9 mouse cellular contexts compared by ENCODE assay signal in genomic region chr17:29356882-29357281, GRCm38 (mm10). TPM values are rescaled to one million over a fixed set of nuclear protein-coding genes. Genes with fewer than 3 reads are reported as not detected.
A peak's percentile ranks its signal among the peaks of the same experiment; 100 is the strongest.
DNase-seq lines count a peak whose midpoint lies in the region; ATAC-seq lines count a peak whose summit lies in the region.
"Had no signal": no experiment of that assay in that cellular context is flagged by ENCODE, and none has a peak within 500 bp of the region (broad histone marks: within the 10 kb centered on the region; RNA-seq: fewer than 3 reads in every experiment).

No protein-coding gene starts in this region.

- H3K27me3 ChIP-seq in heart, embryonic 15.5 days = no peaks in the 10 kb centered on the region
- H3K27me3 ChIP-seq in hindbrain, embryonic 14.5 days (ENCODE audit: control insufficient read depth, insufficient read depth, low read length) = no peaks in the 10 kb centered on the region
- 0 out of 2 replicates have a peak, but pooled peaks cover 1% of the 10 kb centered on the region for H3K27me3 ChIP-seq in midbrain, embryonic 13.5 days

- ATAC-seq in heart, embryonic 15.5 days (replicated peaks; ENCODE audit: insufficient number of reproducible peaks, insufficient read depth, low FRiP score, low read depth) = 0 out of 2 replicates have a peak, but pooled peaks have one; percentile 3
- peak; percentile 43 for ATAC-seq in hindbrain, embryonic 14.5 days (ENCODE audit: low FRiP score)
- ATAC-seq in midbrain, embryonic 13.5 days = peak; percentile 78

- H3K4me1 ChIP-seq in heart, embryonic 15.5 days (replicated peaks) = peaks cover 39% of the 10 kb centered on the region
- H3K4me1 ChIP-seq in brown adipose tissue, adult 24 weeks (ENCODE audit: control insufficient read depth, insufficient read depth, insufficient read length, low read length) = peaks cover 11% of the 10 kb centered on the region
- H3K4me1 ChIP-seq in hindbrain, embryonic 14.5 days (replicated peaks; ENCODE audit: control insufficient read depth, insufficient read depth, low read length) = peaks cover 29% of the 10 kb centered on the region
- peaks cover 40% of the 10 kb centered on the region for H3K4me1 ChIP-seq in midbrain, embryonic 13.5 days (replicated peaks)

- no peak for DNase-seq in heart, postnatal 25 days (ENCODE audit: low spot score)
- DNase-seq in hindbrain, embryonic 14.5 days (ENCODE audit: low spot score) = no peak
- no peak for DNase-seq in adrenal gland, adult 2 months
- no peak for DNase-seq in ovary, adult 18-20 months (ENCODE audit: low spot score)
- DNase-seq in right cerebral cortex, postnatal 10 days (ENCODE audit: low spot score in 2 of 2) = no peak
- DNase-seq: right cerebral cortex, postnatal 25 days had no signal

- H3K9ac ChIP-seq in heart, embryonic 15.5 days = peak overlapping the region; percentile 53
- H3K9ac ChIP-seq in hindbrain, embryonic 14.5 days = peak overlapping the region; percentile 63
- peak overlapping the region; percentile 69 for H3K9ac ChIP-seq in midbrain, embryonic 13.5 days (replicated peaks)

- H3K27ac ChIP-seq in heart, embryonic 15.5 days = peak overlapping the region; percentile 98
- peak overlapping the region; percentile 87; the same call in 1 of the 2 replicates for H3K27ac ChIP-seq in brown adipose tissue, adult 24 weeks (replicated peaks; ENCODE audit: low read depth, low read length)
- peak overlapping the region; percentile 96 for H3K27ac ChIP-seq in hindbrain, embryonic 14.5 days
- H3K27ac ChIP-seq in midbrain, embryonic 13.5 days = peak overlapping the region; percentile 99

- intact Hi-C loops in heart, postnatal 25 days (cut with DNase I) = no loop called here

- H3K36me3 ChIP-seq in heart, embryonic 15.5 days = no peaks in the 10 kb centered on the region
- no peaks in the 10 kb centered on the region for H3K36me3 ChIP-seq in hindbrain, embryonic 14.5 days (replicated peaks; ENCODE audit: control insufficient read depth, insufficient read depth)
- no peaks in the 10 kb centered on the region for H3K36me3 ChIP-seq in midbrain, embryonic 13.5 days

- peak overlapping the region; percentile 44 for H3K4me3 ChIP-seq in heart, embryonic 15.5 days
- peak overlapping the region; percentile 47 for H3K4me3 ChIP-seq in brown adipose tissue, adult 24 weeks (ENCODE audit: insufficient read depth, low read depth, low read length)
- H3K4me3 ChIP-seq in hindbrain, embryonic 14.5 days (replicated peaks; ENCODE audit: low read length) = peak overlapping the region; percentile 29
- H3K4me3 ChIP-seq in midbrain, embryonic 13.5 days (replicated peaks) = peak overlapping the region; percentile 38

- peak overlapping the region; percentile 70 for H3K4me2 ChIP-seq in heart, embryonic 15.5 days
- H3K4me2 ChIP-seq in hindbrain, embryonic 14.5 days (replicated peaks) = peak overlapping the region; percentile 73
- H3K4me2 ChIP-seq in midbrain, embryonic 13.5 days (replicated peaks) = peak overlapping the region; percentile 63

- H3K9me3 ChIP-seq in heart, embryonic 15.5 days (replicated peaks) = no peaks in the 10 kb centered on the region
- no peaks in the 10 kb centered on the region for H3K9me3 ChIP-seq in hindbrain, embryonic 14.5 days (ENCODE audit: control insufficient read depth, low read length)
- H3K9me3 ChIP-seq in midbrain, embryonic 13.5 days = no peaks in the 10 kb centered on the region

- 17% methylated on average over 9 of the region's 9 CpGs for WGBS in heart, embryonic 15.5 days
- 2% methylated on average over 9 of the region's 9 CpGs for WGBS in hindbrain, embryonic 14.5 days
- WGBS in midbrain, embryonic 13.5 days = under 1% methylated on average over 9 of the region's 9 CpGs

RNA-seq across cellular contexts. Expression of gene Fgd2, which starts 3.8 kb away (rescaled TPM):
- 3.0 and 7.0 TPM in 2 replicates for polyA plus RNA-seq in heart, embryonic 15.5 days (2015; fragmentation: Nextera tagmentation; extraction: Ambion mirVana)
- total RNA-seq in heart, postnatal 25 days (2021) = 1 to 10 TPM; 1.8 to 2.7 TPM
- 2.1 and 3.4 TPM in 2 replicates for polyA plus RNA-seq in brown adipose tissue, adult 24 weeks (2012; ENCODE audit: insufficient read depth, insufficient read length, missing spikeins)
- 3.8 and 4.9 TPM in 2 replicates for polyA plus RNA-seq in hindbrain, embryonic 14.5 days (2014; fragmentation: Nextera tagmentation; extraction: Ambion mirVana)
- polyA plus RNA-seq in midbrain, embryonic 13.5 days (2015; fragmentation: Nextera tagmentation; extraction: Ambion mirVana) = 3.2 and 3.3 TPM in 2 replicates
- 1 to 10 TPM; 2.6 to 3.4 TPM for total RNA-seq in adrenal gland, adult 2 months (2021)
- 10.0 and 17.2 TPM in 2 replicates for polyA plus RNA-seq in adrenal gland, adult 2 months (2012; rRNA removed)

RNA-seq across cellular contexts. Expression of gene Mtch1, which starts 9.1 kb away (rescaled TPM):
- polyA plus RNA-seq in heart, embryonic 15.5 days (2015; fragmentation: Nextera tagmentation; extraction: Ambion mirVana) = 224 and 299 TPM in 2 replicates
- 100 to 1,000 TPM; 220 TPM for total RNA-seq in heart, postnatal 25 days (2021)
- 261 and 305 TPM in 2 replicates for polyA plus RNA-seq in brown adipose tissue, adult 24 weeks (2012; ENCODE audit: insufficient read depth, insufficient read length, missing spikeins)
- 530 and 564 TPM in 2 replicates for polyA plus RNA-seq in hindbrain, embryonic 14.5 days (2014; fragmentation: Nextera tagmentation; extraction: Ambion mirVana)
- polyA plus RNA-seq in midbrain, embryonic 13.5 days (2015; fragmentation: Nextera tagmentation; extraction: Ambion mirVana) = 398 and 461 TPM in 2 replicates
- 100 to 1,000 TPM; 220 to 280 TPM for total RNA-seq in adrenal gland, adult 2 months (2021)
- 331 and 392 TPM in 2 replicates for polyA plus RNA-seq in adrenal gland, adult 2 months (2012; rRNA removed)

RNA-seq across cellular contexts. Expression of gene Pi16, which starts 39.4 kb away (rescaled TPM):
- polyA plus RNA-seq in heart, embryonic 15.5 days (2015; fragmentation: Nextera tagmentation; extraction: Ambion mirVana) = 4.3 and 5.8 TPM in 2 replicates
- total RNA-seq in heart, postnatal 25 days (2021) = 10 to 100 TPM; 32.6 to 45.8 TPM
- 32.6 and 73.5 TPM in 2 replicates for polyA plus RNA-seq in brown adipose tissue, adult 24 weeks (2012; ENCODE audit: insufficient read depth, insufficient read length, missing spikeins)
- polyA plus RNA-seq in hindbrain, embryonic 14.5 days (2014; fragmentation: Nextera tagmentation; extraction: Ambion mirVana) = 0.84 and 0.85 TPM in 2 replicates
- 1.9 and 2.2 TPM in 2 replicates for polyA plus RNA-seq in midbrain, embryonic 13.5 days (2015; fragmentation: Nextera tagmentation; extraction: Ambion mirVana)
- total RNA-seq in adrenal gland, adult 2 months (2021) = 10 to 100 TPM; 23.1 to 35.5 TPM
- 21.5 and 29.9 TPM in 2 replicates for polyA plus RNA-seq in adrenal gland, adult 2 months (2012; rRNA removed)

Comparison
In these comparisons a context has a peak if more than half of its experiments do, and no peak if none do; other contexts are left out.
1. ATAC-seq: peak in every context shown above with its lines; median percentile 78 in midbrain, embryonic 13.5 days; 43 in hindbrain, embryonic 14.5 days; 3 in heart, embryonic 15.5 days.